Mouse (Mus musculus) limb, embryonic 12.5 days (tissue): Measurements from ENCODE around the gene App. TPM values are rescaled to one million over a fixed set of nuclear protein-coding genes. Genes with fewer than 3 reads are reported as not detected.

ENCODE experiments used
- ATAC-seq: fragments of 200-750 bp; cut with Nextera tagmentation; 2 replicates; pipeline ENCODE4 v1.8.0; 2017; ENCODE audit warnings: low read depth, moderate TSS enrichment; ENCODE audit not compliant: insufficient number of reproducible peaks, insufficient read depth, low FRiP score, low TSS enrichment
- H3K27ac ChIP-seq: fragments of 300-500 bp; sonication (generic); 2 replicates; pipeline ENCODE4 v1.5.1; 2016; ENCODE audit warnings: mild to moderate bottlenecking, moderate library complexity
- H3K27me3 ChIP-seq: fragments of 300-500 bp; sonication (generic); 2 replicates; pipeline ENCODE4 v1.6.1; 2016; ENCODE audit warnings: mild to moderate bottlenecking, moderate library complexity
- H3K36me3 ChIP-seq: fragments of 300-500 bp; sonication (generic); 2 replicates; pipeline ENCODE4 v1.6.1; 2016; ENCODE audit warnings: mild to moderate bottlenecking, moderate library complexity
- H3K4me1 ChIP-seq: fragments of 300-500 bp; sonication (generic); replicated peaks from 2 replicates; pipeline ENCODE4 v1.6.1; 2016
- H3K4me2 ChIP-seq: fragments of 300-500 bp; sonication (generic); 2 replicates; pipeline ENCODE4 v1.6.1; 2016; ENCODE audit warnings: mild to moderate bottlenecking, moderate library complexity
- H3K4me3 ChIP-seq: fragments of 300-500 bp; sonication (generic); replicated peaks from 2 replicates; pipeline ENCODE4 v1.5.1; 2016; ENCODE audit warnings: mild to moderate bottlenecking
- H3K9ac ChIP-seq: fragments of 300-500 bp; sonication (generic); replicated peaks from 2 replicates; pipeline ENCODE4 v1.6.1; 2016; ENCODE audit warnings: mild to moderate bottlenecking, moderate library complexity
- H3K9me3 ChIP-seq: fragments of 300-500 bp; sonication (generic); 2 replicates; pipeline ENCODE4 v1.6.1; 2016; ENCODE audit warnings: mild to moderate bottlenecking, moderate library complexity
- WGBS: fragments of 180-500 bp; shearing (Covaris S2); methylation state at CpG from one replicate; pipeline ENCODE4 v1.1.7; 2016; 5-methylcytosine and 5-hydroxymethylcytosine counted together
- polyA plus RNA-seq: library from polyadenylated mRNA; unstranded; fragments of >200 nt; fragmentation: Nextera tagmentation; extraction: Ambion mirVana; gene quantifications from 2 replicates; pipeline ENCODE4 v1.2.1, GENCODE M21; 2016

Gene App
- polyA plus RNA-seq, 1 experiment from 2014 or later: 122 TPM

DNA sequence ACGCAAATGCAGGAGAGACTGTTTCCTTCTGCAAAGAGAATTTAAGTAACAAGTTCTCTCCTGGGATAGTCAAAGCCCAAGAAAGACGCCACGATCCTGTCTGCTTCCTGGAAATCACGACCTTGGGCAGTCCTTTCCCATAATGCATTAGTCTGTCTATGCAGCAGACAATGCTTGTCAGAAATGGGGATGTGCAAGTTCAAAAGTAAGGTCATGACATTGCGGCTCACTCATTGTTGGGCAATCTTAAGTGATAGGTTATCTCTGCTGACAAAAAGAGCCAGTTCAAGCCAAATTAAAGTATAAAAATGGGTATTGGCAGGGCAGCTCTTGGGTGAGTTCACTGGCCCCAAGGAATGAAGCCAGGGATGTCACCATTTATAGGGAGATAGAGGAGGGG lies 51.6 kb downstream of the App start:
- Histone ChIP-seq H3K4me1 (peaks cover 4% of the 10 kb centered on the region; the same call in 1 of the 2 replicates), H3K27ac (no peak overlapping the region), H3K9ac (no peak overlapping the region), H3K27me3 (no peaks in the 10 kb centered on the region), H3K9me3 (no peaks in the 10 kb centered on the region), H3K4me3 (no peak overlapping the region), H3K36me3 (peaks cover 23% of the 10 kb centered on the region), H3K4me2 (no peak overlapping the region)
- ATAC-seq: no peak
- 83% methylated on average over 5 of the region's 5 CpGs for WGBS

DNA sequence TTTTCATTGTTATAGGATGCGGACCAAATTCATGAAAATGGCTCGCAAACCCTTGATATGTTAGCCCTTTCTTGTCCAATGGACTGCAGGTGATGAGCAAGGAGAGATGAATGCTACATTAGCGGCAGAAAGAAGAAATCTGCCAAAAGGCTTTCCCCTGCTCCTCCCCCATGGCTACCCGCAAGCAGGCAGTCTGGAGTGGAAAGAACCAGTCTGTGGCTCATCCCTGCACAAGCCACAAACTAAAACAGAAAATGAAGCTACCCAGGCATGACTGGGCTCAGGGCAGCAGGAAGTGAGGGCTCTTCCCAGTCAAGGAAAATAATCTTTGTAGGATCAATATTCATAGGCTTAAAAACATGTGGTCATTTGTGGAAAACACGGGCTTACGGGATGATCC lies 54.6 kb downstream of the App start:
- no peak overlapping the region for H3K4me2 ChIP-seq
- no peaks in the 10 kb centered on the region for H3K9me3 ChIP-seq
- peaks cover 27% of the 10 kb centered on the region for H3K36me3 ChIP-seq
- ATAC-seq: no peak
- no peaks in the 10 kb centered on the region for H3K4me1 ChIP-seq
- H3K27me3 ChIP-seq: no peaks in the 10 kb centered on the region
- H3K4me3 ChIP-seq: no peak overlapping the region
- WGBS: 94% methylated on average over 6 of the region's 6 CpGs
- H3K27ac ChIP-seq: no peak overlapping the region
- H3K9ac ChIP-seq: no peak overlapping the region

DNA sequence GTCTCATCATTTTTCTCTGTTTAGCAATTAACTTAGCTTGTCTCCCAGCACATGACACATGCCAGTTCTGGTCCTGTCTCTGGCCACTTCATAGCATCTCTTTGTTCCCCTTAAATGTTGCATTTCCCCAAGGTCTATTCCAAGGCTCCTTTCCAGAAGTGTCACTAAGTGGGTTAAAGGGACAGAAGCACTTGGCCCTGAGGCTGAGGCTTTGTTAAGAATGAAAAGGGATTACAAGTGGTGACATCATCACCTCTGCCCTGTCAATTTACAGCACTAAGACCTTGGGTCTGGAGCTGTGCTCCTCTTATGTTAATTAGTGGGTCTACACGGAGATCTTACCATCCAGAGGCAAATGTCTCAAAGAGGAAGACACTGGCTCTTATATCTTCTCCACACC lies 56.0 kb downstream of the App start:
- Histone ChIP-seq H3K36me3 (peaks cover 27% of the 10 kb centered on the region), H3K27me3 (no peaks in the 10 kb centered on the region), H3K27ac (no peak overlapping the region), H3K4me1 (no peaks in the 10 kb centered on the region), H3K9me3 (no peaks in the 10 kb centered on the region), H3K9ac (no peak overlapping the region), H3K4me3 (no peak overlapping the region), H3K4me2 (no peak overlapping the region)
- ATAC-seq: no peak
- 70% methylated on average over 1 of the region's 1 CpGs for WGBS

DNA sequence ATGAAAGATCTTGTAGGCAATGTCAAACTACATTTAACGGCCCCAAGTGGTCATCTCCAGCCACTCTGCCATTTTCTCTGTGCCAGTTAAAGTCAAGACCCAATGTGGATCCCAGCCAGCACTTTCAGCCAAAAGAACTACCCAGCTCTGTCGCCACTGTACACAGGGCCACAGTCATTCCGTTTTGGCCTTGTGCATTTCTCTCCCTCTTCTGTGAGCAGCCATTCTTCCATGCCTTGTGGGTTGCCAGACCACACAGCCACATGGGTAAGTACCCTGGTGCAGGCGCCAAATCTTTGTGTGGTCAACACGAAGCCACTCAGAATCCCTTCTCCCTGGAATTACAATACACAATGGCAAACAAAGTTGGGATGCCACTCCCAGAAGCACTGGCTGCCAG lies 57.7 kb downstream of the App start:
- Histone ChIP-seq H3K4me3 (no peak overlapping the region), H3K9ac (no peak overlapping the region), H3K4me2 (no peak overlapping the region), H3K9me3 (no peaks in the 10 kb centered on the region), H3K27ac (no peak overlapping the region), H3K36me3 (peaks cover 26% of the 10 kb centered on the region), H3K4me1 (peaks cover 7% of the 10 kb centered on the region), H3K27me3 (no peaks in the 10 kb centered on the region)
- no peak for ATAC-seq
- WGBS: 94% methylated on average over 5 of the region's 5 CpGs

DNA sequence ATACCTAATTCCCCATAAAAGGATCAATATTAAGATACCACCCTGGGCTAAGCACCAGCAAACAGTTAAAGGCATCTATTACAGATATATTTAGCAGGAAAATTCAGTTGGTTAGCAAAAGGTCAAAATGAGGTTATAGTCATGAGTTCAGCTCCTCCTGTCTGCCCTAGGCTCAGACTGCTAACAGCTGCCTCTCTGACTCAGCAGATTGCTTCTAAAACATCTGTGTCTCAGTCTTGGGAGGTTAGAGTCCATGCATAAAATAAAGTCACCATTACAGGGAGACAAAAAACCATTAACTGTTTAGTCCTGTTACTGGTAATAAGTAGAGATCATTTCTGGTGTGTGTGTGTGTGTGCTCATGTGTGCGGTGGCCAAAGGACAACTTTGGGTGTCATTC lies 58.8 kb downstream of the App start:
- WGBS: 92% methylated on average over 1 of the region's 1 CpGs
- Histone ChIP-seq H3K9ac (no peak overlapping the region), H3K4me1 (peaks cover 17% of the 10 kb centered on the region), H3K36me3 (peaks cover 20% of the 10 kb centered on the region), H3K4me3 (no peak overlapping the region), H3K9me3 (no peaks in the 10 kb centered on the region), H3K27ac (no peak overlapping the region), H3K27me3 (no peaks in the 10 kb centered on the region), H3K4me2 (no peak overlapping the region)
- ATAC-seq: no peak

DNA sequence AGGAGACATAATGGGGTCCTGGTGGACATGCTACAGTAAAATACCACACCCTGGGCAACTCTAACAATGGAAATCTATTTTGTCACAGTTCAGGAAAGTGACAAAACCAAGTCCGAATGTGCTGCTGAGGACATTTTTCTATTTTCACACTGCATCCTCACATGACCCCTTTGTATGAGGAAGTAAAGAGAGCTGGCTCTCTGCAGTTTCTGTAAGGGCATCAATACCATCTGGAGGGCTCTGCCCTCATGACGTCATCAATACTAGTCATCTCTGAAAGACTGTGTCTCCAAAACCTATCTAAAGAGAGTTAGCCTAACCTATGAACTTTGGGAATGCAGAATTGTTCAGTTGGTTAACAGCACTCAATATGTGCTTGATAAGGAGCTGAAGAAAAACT lies 59.6 kb downstream of the App start:
- H3K9me3 ChIP-seq: no peaks in the 10 kb centered on the region
- WGBS: 89% methylated on average over 2 of the region's 2 CpGs
- H3K4me3 ChIP-seq: no peak overlapping the region
- H3K27ac ChIP-seq: no peak overlapping the region
- H3K4me1 ChIP-seq: peaks cover 17% of the 10 kb centered on the region
- no peak overlapping the region for H3K4me2 ChIP-seq
- H3K36me3 ChIP-seq: peaks cover 12% of the 10 kb centered on the region; the same call in 1 of the 2 replicates
- no peak overlapping the region for H3K9ac ChIP-seq
- ATAC-seq: no peak
- H3K27me3 ChIP-seq: no peaks in the 10 kb centered on the region

DNA sequence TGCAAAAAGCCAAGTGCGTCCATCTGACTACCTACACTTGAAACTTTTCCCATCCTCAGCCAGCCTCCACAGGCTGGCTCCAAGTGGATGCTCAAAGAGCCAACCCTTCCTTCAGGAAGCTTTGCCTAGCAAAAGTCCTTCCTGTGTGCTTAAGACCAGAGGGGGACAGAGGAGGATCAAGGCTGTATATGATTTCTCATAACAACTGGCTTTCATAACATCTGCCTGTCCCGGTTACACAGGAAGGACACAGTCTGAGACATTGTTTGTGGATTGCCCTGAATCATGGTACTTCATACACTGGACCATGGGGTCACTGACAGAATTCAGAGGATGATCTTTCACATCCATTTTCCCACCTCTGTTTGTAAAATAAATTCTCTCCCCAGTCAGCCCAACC lies 61.3 kb downstream of the App start:
- peaks cover 3% of the 10 kb centered on the region; the same call in 1 of the 2 replicates for H3K36me3 ChIP-seq
- H3K4me2 ChIP-seq: no peak overlapping the region
- no peaks in the 10 kb centered on the region for H3K27me3 ChIP-seq
- ATAC-seq: no peak
- H3K4me1 ChIP-seq: peaks cover 19% of the 10 kb centered on the region
- H3K9ac ChIP-seq: no peak overlapping the region
- no peak overlapping the region for H3K4me3 ChIP-seq
- H3K9me3 ChIP-seq: no peaks in the 10 kb centered on the region
- 90% methylated on average over 2 of the region's 2 CpGs for WGBS
- no peak overlapping the region for H3K27ac ChIP-seq

DNA sequence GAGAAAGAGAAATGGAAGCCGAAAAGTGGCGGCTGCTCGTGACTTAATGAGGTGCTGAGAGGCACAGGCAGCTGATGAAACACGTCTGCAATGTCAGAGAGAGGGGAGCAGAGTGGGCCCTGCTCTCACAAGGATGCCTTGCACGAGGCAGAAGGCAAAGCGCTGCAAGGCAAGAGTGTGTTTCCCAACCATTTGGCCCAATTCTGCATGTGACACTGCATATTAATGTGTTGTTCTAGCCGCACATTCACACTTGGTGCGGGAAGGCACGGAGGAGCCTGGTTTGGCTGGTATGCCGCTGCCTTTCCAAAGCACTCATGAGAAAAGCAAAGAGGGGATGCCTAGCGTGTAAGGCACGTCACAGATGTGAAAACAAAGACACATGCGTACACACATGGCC lies 63.1 kb downstream of the App start:
- no peaks in the 10 kb centered on the region for H3K36me3 ChIP-seq
- WGBS: 41% methylated on average over 13 of the region's 13 CpGs
- peaks cover 31% of the 10 kb centered on the region for H3K4me1 ChIP-seq
- H3K4me2 ChIP-seq: peak overlapping the region; percentile 31
- peak overlapping the region; percentile 62; the same call in 1 of the 2 replicates for H3K27ac ChIP-seq
- H3K9me3 ChIP-seq: no peaks in the 10 kb centered on the region
- H3K9ac ChIP-seq: no peak overlapping the region
- 0 out of 2 replicates have a peak, but pooled peaks have one; percentile 33 for ATAC-seq
- no peaks in the 10 kb centered on the region for H3K27me3 ChIP-seq
- no peak overlapping the region for H3K4me3 ChIP-seq

DNA sequence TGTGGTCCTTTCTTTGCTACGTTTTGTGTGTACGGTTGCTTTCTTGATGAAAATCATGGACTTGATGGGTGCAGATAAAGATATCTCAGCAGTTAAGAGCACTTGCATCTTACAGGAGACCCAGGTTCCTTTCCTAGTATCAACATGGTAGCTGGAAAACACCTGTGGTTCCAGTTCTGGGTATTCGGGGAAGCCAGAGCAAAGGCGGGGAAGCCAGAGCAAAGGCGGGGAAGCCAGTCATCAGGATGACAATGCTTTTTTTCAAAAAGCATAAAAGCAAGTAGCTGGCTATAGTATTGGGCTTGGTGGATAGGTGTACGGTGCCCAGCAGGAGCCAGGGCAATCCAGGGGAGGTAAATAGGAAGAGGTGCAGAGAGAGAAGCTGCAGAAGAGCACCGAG lies 65.1 kb downstream of the App start:
- H3K27me3 ChIP-seq: no peaks in the 10 kb centered on the region
- H3K36me3 ChIP-seq: no peaks in the 10 kb centered on the region
- no peak overlapping the region for H3K9ac ChIP-seq
- H3K4me1 ChIP-seq: peaks cover 31% of the 10 kb centered on the region
- no peak overlapping the region for H3K27ac ChIP-seq
- H3K9me3 ChIP-seq: no peaks in the 10 kb centered on the region
- no peak for ATAC-seq
- H3K4me3 ChIP-seq: no peak overlapping the region
- WGBS: 89% methylated on average over 7 of the region's 7 CpGs
- no peak overlapping the region for H3K4me2 ChIP-seq

DNA sequence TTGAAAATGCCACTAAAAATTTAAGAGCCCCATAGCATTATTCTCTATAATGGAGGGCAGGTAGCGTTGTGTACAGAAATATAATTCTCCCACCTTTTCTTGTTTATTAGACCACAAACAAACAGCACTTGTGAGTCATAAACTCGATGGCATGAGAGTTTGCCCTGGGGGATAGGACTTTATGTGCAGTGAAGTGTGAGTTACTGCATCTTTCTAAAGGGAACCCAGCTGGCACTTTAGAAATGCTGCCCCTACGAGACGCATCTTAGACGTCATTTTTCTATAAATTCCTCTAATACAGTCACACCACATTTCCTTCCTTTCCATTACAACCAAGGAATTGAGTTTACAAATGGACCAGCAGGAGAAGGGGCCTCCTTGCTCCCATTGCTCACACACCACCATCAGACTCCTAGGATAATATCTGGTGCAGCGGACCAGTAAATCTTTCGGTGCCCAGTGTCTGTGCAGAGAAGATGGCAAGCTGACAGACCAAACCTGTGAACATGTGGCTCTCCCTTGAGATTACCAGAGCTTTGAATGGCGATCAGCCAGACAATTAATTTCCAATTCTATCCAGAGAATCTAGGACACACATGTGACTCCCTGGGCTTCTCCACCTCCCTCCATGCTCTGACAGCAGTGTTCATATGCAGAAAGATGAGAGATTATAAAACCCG lies 66.8 kb downstream of the App start:
- H3K27ac ChIP-seq: no peak overlapping the region
- H3K4me3 ChIP-seq: no peak overlapping the region
- no peak overlapping the region for H3K9ac ChIP-seq
- ATAC-seq: no peak
- H3K36me3 ChIP-seq: peaks cover 13% of the 10 kb centered on the region
- no peak overlapping the region for H3K4me2 ChIP-seq
- no peaks in the 10 kb centered on the region for H3K9me3 ChIP-seq
- no peaks in the 10 kb centered on the region for H3K27me3 ChIP-seq
- peaks cover 31% of the 10 kb centered on the region for H3K4me1 ChIP-seq
- 56% methylated on average over 9 of the region's 9 CpGs for WGBS

DNA sequence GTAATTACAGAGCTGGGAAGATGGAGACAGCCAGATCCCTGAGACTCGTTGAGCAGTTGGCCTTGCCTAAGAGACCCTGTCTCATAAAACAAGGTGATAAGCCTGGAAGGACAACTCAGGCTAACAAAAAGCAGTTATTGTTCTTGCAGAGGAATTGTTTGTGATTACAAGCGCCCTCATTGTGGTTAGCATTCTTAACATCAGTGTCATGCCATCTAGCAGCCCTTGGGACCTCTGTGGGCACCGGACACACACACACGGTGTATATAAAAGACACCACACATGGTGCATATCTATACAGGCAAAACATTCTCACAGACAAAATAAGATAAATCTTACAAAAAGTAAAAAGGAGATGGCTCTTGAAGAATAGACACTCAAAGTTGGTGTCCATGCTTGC lies 68.0 kb downstream of the App start:
- no peak overlapping the region for H3K4me2 ChIP-seq
- WGBS: 74% methylated on average over 4 of the region's 4 CpGs

DNA sequence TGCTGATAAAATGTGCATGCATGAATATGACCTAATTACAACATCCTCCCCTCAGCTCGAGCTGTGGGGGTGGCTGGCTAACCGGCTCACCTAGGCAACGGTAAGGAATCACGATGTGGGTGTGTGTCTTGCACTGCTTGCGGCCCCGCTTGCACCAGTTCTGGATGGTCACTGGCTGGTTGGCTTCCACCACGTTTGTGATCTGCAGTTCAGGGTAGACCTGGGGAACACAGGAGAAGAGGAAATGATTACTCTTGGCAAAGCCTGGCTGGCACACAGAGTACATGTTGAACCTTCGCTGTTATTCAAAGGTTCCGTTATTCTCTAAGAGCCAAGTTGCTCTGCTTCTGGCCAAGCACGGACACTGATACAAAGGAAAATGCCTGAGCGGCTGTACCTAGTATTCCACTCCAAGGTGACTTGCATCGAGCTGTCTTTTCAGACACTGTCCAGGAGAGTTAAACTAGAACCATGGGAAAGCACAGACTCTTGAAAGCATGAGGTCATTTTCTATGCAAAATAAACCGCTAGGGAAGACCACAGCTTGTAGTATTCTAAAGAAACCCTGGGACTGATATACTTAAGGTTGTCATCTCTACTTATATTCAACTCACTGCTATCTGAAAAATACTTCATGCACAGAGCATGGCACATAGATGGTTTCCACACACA lies 70.3 kb downstream of the App start:
- WGBS: 92% methylated on average over 13 of the region's 13 CpGs
- H3K9me3 ChIP-seq: no peaks in the 10 kb centered on the region
- H3K4me1 ChIP-seq: peaks cover 17% of the 10 kb centered on the region
- ATAC-seq: no peak
- no peak overlapping the region for H3K4me2 ChIP-seq
- no peak overlapping the region for H3K27ac ChIP-seq
- no peaks in the 10 kb centered on the region for H3K27me3 ChIP-seq
- H3K9ac ChIP-seq: no peak overlapping the region
- H3K4me3 ChIP-seq: no peak overlapping the region
- peaks cover 18% of the 10 kb centered on the region for H3K36me3 ChIP-seq

More for the DNA sequence above, 68.0 kb downstream of the App start:
- H3K4me1 ChIP-seq: peaks cover 22% of the 10 kb centered on the region
- H3K4me3 ChIP-seq: no peak overlapping the region
- no peaks in the 10 kb centered on the region for H3K9me3 ChIP-seq
- H3K9ac ChIP-seq: no peak overlapping the region
- no peak for ATAC-seq
- H3K36me3 ChIP-seq: peaks cover 18% of the 10 kb centered on the region
- H3K27ac ChIP-seq: no peak overlapping the region
- H3K27me3 ChIP-seq: no peaks in the 10 kb centered on the region
